In genomic region chr15:96709491-96710351, GRCm38 (mm10) we compare ENCODE assay signal across 8 mouse cellular contexts. TPM values are rescaled to one million over a fixed set of nuclear protein-coding genes. Genes with fewer than 3 reads are reported as not detected.
DNase-seq lines count a peak whose midpoint lies in the region; ATAC-seq and TF ChIP-seq lines count a peak whose summit lies in the region.

No protein-coding gene starts in this region.

- peak; percentile 80 for TF ChIP-seq POLR2A in heart, adult 2 months (IDR thresholded peaks at IDR 0.05; ENCODE audit: insufficient read depth, low read depth, low read length)

- peak overlapping the region; percentile 57 for H3K4me3 ChIP-seq in embryonic facial prominence, embryonic 13.5 days
- peak overlapping the region; percentile 76 for H3K4me3 ChIP-seq in heart, adult 2 months
- H3K4me3 ChIP-seq in limb, embryonic 13.5 days = peak overlapping the region; percentile 59
- peak overlapping the region; percentile 69 for H3K4me3 ChIP-seq in midbrain, embryonic 16.5 days (ENCODE audit: low read depth, low read length)

- TF ChIP-seq CTCF in heart, adult 2 months (IDR thresholded peaks at IDR 0.05) = peak; percentile 26; the same call in 1 of the 2 replicates

- peak overlapping the region; percentile 99 for H3K27ac ChIP-seq in embryonic facial prominence, embryonic 13.5 days
- peak overlapping the region; percentile 96 for H3K27ac ChIP-seq in heart, adult 2 months
- peak overlapping the region; percentile 98 for H3K27ac ChIP-seq in limb, embryonic 13.5 days
- H3K27ac ChIP-seq in midbrain, embryonic 16.5 days (ENCODE audit: low read length) = peak overlapping the region; percentile 98

- peak; percentile 71 for TF ChIP-seq EP300 in heart, adult 2 months (IDR thresholded peaks at IDR 0.05; ENCODE audit: insufficient read depth, low read depth, low read length)

- ATAC-seq in embryonic facial prominence, embryonic 13.5 days (ENCODE audit: insufficient number of reproducible peaks, insufficient read depth, low FRiP score, low TSS enrichment, low read depth) = peak; percentile 89
- peak; percentile 89 for ATAC-seq in limb, embryonic 13.5 days (ENCODE audit: low FRiP score, low read depth)
- peak; percentile 93 for ATAC-seq in midbrain, embryonic 16.5 days

- H3K9me3 ChIP-seq in embryonic facial prominence, embryonic 13.5 days = no peaks in the 10 kb centered on the region
- no peaks in the 10 kb centered on the region for H3K9me3 ChIP-seq in limb, embryonic 13.5 days
- no peaks in the 10 kb centered on the region for H3K9me3 ChIP-seq in midbrain, embryonic 16.5 days (replicated peaks; ENCODE audit: control insufficient read depth, low read length, poor library complexity, severe bottlenecking)

- H3K9ac ChIP-seq in embryonic facial prominence, embryonic 13.5 days = peak overlapping the region; percentile 91
- peak overlapping the region; percentile 81 for H3K9ac ChIP-seq in heart, adult 2 months (ENCODE audit: low read depth, low read length)
- peak overlapping the region; percentile 80 for H3K9ac ChIP-seq in limb, embryonic 13.5 days
- H3K9ac ChIP-seq in midbrain, embryonic 16.5 days (ENCODE audit: low read depth, low read length) = peak overlapping the region; percentile 94

- WGBS in embryonic facial prominence, embryonic 13.5 days = under 1% methylated on average over 77 of the region's 80 CpGs
- under 1% methylated on average over 74 of the region's 80 CpGs for WGBS in heart, adult 2 months
- WGBS in limb, embryonic 13.5 days = under 1% methylated on average over 77 of the region's 80 CpGs
- WGBS in midbrain, embryonic 16.5 days = under 1% methylated on average over 73 of the region's 80 CpGs

- intact Hi-C loops in heart, adult 2 months (cut with DNase I) = loop anchor here (5.0 kb wide), 1 partner anchor 38 kb away; no protein-coding TSS in a partner anchor

- peaks cover 10% of the 10 kb centered on the region for H3K4me1 ChIP-seq in embryonic facial prominence, embryonic 13.5 days
- peaks cover 1% of the 10 kb centered on the region; the same call in 1 of the 2 replicates for H3K4me1 ChIP-seq in heart, adult 2 months (ENCODE audit: control insufficient read depth, insufficient read depth, low read length)
- peaks cover 24% of the 10 kb centered on the region for H3K4me1 ChIP-seq in limb, embryonic 13.5 days
- peaks cover 6% of the 10 kb centered on the region for H3K4me1 ChIP-seq in midbrain, embryonic 16.5 days (ENCODE audit: control insufficient read depth, insufficient read depth, low read length)

- H3K79me2 ChIP-seq in heart, adult 2 months (replicated peaks; ENCODE audit: control insufficient read depth, insufficient read depth, low read length) = no peaks in the 10 kb centered on the region

- DNase-seq in 3134 (ENCODE audit: extremely low read depth, insufficient read length, low spot score) = peak; percentile 99
- peak; percentile 98 to 100 for DNase-seq in adrenal gland, postnatal 36 days
- DNase-seq in heart, adult 2 months = peak; percentile 99
- peak; percentile 96 for DNase-seq in kidney, adult 8-10 months
- DNase-seq in spleen, postnatal 10 days (ENCODE audit: low spot score in 2 of 2) = peak; percentile 99

- H3K36me3 ChIP-seq in embryonic facial prominence, embryonic 13.5 days = no peaks in the 10 kb centered on the region
- H3K36me3 ChIP-seq in heart, adult 2 months (ENCODE audit: control insufficient read depth, insufficient read depth, low read length) = peaks cover 4% of the 10 kb centered on the region
- no peaks in the 10 kb centered on the region for H3K36me3 ChIP-seq in limb, embryonic 13.5 days
- no peaks in the 10 kb centered on the region for H3K36me3 ChIP-seq in midbrain, embryonic 16.5 days (ENCODE audit: control insufficient read depth, insufficient read depth, low read length)

- H3K4me2 ChIP-seq in embryonic facial prominence, embryonic 13.5 days = peak overlapping the region; percentile 76
- peak overlapping the region; percentile 72 for H3K4me2 ChIP-seq in limb, embryonic 13.5 days (replicated peaks)
- H3K4me2 ChIP-seq in midbrain, embryonic 16.5 days (ENCODE audit: low read length) = peak overlapping the region; percentile 82

- H3K27me3 ChIP-seq in embryonic facial prominence, embryonic 13.5 days = no peaks in the 10 kb centered on the region
- H3K27me3 ChIP-seq in heart, adult 2 months (ENCODE audit: control insufficient read depth, insufficient read depth, low read length) = no peaks in the 10 kb centered on the region
- H3K27me3 ChIP-seq in limb, embryonic 13.5 days = no peaks in the 10 kb centered on the region
- H3K27me3 ChIP-seq in midbrain, embryonic 16.5 days (ENCODE audit: control insufficient read depth, insufficient read depth, low read depth, low read length) = no peaks in the 10 kb centered on the region

RNA-seq across cellular contexts. Expression of gene Slc38a2, which starts 10.2 kb away (rescaled TPM):
- total RNA-seq in adrenal gland, postnatal 36 days (2021) = 100 to 1,000 TPM; 195 to 216 TPM
- 125 and 136 TPM in 2 replicates for polyA plus RNA-seq in embryonic facial prominence, embryonic 13.5 days (2015; fragmentation: Nextera tagmentation; extraction: Ambion mirVana)
- total RNA-seq in heart, adult 2 months (2021) = 100 to 1,000 TPM; 149 to 209 TPM
- 59.3 and 109 TPM in 2 replicates for polyA plus RNA-seq in heart, adult 2 months (2012; rRNA removed)
- 157 and 165 TPM in 2 replicates for polyA plus RNA-seq in limb, embryonic 13.5 days (2015; fragmentation: Nextera tagmentation; extraction: Ambion mirVana)
- polyA plus RNA-seq in midbrain, embryonic 16.5 days (2015; fragmentation: Nextera tagmentation; extraction: Ambion mirVana) = 111 and 127 TPM in 2 replicates

Comparison
In these comparisons a context has a peak if more than half of its experiments do, and no peak if none do; other contexts are left out.
1. Peak in every context shown above with its lines: DNase-seq, ATAC-seq, H3K4me3 ChIP-seq and H3K27ac ChIP-seq.